Mouse (Mus musculus) brain, embryonic 14.5 days (tissue): Measurements from ENCODE around the gene Trim32. TPM values are rescaled to one million over a fixed set of nuclear protein-coding genes. Genes with fewer than 3 reads are reported as not detected.

Experiments used
- DNase-seq: peaks from one replicate; pipeline ENCODE4 v3.0.0-alpha.2; 2011; ENCODE audit warnings: low read depth
- CTCF ChIP-seq: fragments of 200-500 bp; IDR thresholded peaks from 2 replicates; pipeline ENCODE4 v1.5.1; 2012; ENCODE audit warnings: inconsistent platforms, mild to moderate bottlenecking, moderate library complexity, borderline replicate concordance; ENCODE audit not compliant: insufficient read depth, insufficient read length; ENCODE audit errors: extremely low read depth
- POLR2A ChIP-seq: fragments of 200-500 bp; IDR thresholded peaks from 2 replicates; pipeline ENCODE4 v1.6.1; 2012; ENCODE audit warnings: mild to moderate bottlenecking, inconsistent platforms, borderline replicate concordance; ENCODE audit not compliant: poor library complexity, insufficient read depth, insufficient read length, severe bottlenecking; ENCODE audit errors: extremely low read depth
- polyA plus RNA-seq: library from polyadenylated mRNA; depleted of rRNA; stranded (reverse); fragments of >200 nt; gene quantifications from 2 replicates; pipeline ENCODE4 v1.2.3, GENCODE M21; 2012; rRNA removed

The Trim32 gene
- polyA plus RNA-seq: 114 and 134 TPM in 2 replicates

DNA sequence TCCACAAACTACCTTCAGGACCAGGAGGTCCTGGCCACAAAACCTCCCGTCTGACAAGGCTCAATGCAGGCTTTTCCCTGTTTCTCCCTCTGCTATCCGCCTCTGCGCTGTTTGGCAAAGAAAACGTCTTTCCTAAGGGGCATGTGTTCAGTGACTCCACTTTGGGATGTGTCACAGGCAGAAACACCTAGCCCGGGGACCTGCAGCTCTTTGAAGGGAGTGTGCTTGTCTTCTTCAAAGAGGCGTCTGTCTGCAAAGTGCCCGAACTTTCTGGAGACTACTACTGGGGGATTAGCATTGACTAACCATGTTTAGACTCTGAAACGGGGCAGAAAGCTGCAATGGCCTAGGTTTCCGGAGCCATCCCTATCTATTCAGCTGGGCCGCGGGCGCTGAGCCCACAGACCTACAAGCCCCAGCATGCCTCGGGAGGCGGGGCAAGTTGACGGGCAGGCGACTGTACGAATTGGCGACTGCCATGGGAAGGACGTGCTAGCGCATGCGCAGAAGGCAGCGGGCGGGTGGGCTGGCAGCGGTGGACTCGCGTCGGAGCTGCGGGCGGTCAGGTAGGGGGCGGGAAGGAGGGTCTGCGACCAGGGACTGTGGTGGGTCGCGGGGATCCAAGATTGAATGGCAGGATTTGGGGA, at the start of gene Trim32:
Gene Trim32 (plus strand): TSS at position 483 of the 647 bp plus-strand sequence.
- peak; percentile 99 for DNase-seq
- TF ChIP-seq CTCF (no peak), POLR2A (peak; percentile 82)

GRCm38 (mm10) chr4:65565493-65565892, 39.3 kb upstream of the Trim32 start:
- no peak for DNase-seq

GRCm38 (mm10) chr4:65580254-65580653, 24.5 kb upstream of the Trim32 start:
- peak; percentile 29 for DNase-seq
- TF ChIP-seq CTCF (no peak), POLR2A (no peak)

More at GRCm38 (mm10) chr4:65565493-65565892, 39.3 kb upstream of the Trim32 start:
- TF ChIP-seq POLR2A (no peak), CTCF (no peak)

GRCm38 (mm10) chr4:65586947-65587346, 17.8 kb upstream of the Trim32 start:
- TF ChIP-seq POLR2A (no peak), CTCF (no peak)
- peak; percentile 78 for DNase-seq

DNA sequence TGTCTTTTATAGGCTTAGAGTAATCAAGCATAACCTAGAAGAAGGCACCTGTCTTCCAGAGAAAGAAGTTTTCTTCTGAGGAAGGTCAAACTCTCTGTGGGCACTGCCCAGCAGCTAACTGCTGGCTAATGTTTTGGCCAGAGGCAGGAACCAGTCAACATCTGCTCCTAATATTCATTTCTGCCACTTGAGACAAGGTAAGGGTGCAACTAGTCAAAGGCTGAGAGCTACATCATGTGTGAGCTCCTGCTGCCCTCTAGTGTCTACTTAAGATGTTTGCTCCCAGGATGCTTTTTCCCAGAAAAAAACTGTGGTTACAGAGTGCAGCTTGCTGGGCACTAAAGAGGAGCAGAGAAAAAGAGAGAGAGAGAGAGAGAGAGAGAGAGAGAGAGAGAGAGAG, 15.0 kb upstream of the Trim32 start:
- TF ChIP-seq POLR2A (no peak), CTCF (peak; percentile 78; the same call in 1 of the 2 replicates)
- DNase-seq: peak; percentile 90

GRCm38 (mm10) chr4:65594601-65595369, 10.0 kb upstream of the Trim32 start:
- TF ChIP-seq CTCF (no peak), POLR2A (no peak)
- no peak for DNase-seq

DNA sequence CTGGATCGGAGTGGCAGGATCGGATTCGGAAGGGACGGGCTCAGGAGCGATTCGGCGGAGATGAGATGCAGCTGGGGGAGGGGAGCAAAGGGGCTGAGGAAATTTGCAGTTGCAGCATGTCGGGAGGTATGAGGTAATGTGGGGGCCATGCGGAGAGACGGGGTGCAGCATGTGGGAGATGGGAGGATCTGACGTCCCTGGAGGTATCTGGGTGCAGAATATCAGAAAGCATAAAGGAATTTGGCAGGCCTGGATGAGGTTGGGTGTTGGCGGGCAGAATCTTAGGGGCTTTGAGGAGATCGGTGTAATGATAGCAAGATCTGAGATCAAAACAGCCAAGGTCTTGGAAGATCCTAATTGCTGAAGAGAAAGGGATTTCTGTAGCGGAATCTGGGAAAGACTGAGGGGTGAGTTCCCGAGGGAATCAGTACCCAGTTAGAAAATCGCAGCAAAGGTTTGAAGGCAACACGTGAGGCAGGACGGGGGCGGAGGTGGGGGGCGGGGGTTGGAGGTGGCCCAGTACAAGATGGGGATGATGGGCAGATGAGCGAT, 441 bp downstream of the Trim32 start:
- DNase-seq: no peak

DNA sequence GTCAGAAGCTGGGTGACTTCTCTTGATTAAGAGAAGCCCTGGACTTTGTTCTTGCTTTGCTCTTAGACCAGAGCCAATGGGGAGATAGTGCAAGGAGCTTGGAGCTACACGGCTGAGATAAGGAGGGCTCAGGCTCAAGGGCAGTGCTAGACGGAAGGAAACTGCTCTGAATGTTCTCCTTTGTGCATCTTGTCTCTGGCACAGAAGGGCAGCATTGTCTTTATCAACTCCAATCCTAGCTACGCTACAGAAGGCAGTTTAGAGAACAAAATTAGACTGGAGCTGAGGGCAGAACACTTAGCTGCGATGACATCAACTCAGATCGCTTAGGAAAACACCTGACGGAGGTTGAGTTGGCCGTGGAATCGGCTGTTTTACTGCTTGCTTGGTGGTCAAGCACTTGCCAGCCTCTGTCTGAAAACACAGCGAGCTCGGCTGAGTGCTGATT, 2.4 kb downstream of the Trim32 start:
- TF ChIP-seq CTCF (no peak), POLR2A (no peak)
- DNase-seq: no peak

More for the DNA sequence above, 441 bp downstream of the Trim32 start:
- TF ChIP-seq POLR2A: no peak
- TF ChIP-seq CTCF: no peak

DNA sequence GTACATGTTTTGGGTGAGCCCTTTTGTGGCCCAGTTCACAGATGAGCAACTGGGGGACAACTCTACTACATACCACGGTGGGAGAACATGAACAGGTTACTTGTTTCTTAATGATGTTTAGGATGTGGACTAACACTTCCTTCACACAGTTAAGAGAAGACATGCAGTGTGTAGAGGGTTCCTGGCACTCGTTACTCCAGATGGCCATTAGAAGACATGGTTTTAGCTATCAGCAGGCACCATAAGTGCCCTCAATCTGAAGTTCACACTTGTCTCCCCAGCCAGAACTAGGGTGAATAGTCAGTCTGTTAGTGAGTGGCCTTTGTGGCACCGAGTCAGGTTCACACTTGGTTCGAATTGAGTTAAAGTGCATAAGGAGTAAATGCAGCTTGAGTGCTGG, 3.3 kb downstream of the Trim32 start:
- TF ChIP-seq POLR2A: no peak
- TF ChIP-seq CTCF: no peak
- no peak for DNase-seq

GRCm38 (mm10) chr4:65610329-65610728, 5.5 kb downstream of the Trim32 start:
- peak; percentile 38 for DNase-seq
- TF ChIP-seq POLR2A: no peak

DNA sequence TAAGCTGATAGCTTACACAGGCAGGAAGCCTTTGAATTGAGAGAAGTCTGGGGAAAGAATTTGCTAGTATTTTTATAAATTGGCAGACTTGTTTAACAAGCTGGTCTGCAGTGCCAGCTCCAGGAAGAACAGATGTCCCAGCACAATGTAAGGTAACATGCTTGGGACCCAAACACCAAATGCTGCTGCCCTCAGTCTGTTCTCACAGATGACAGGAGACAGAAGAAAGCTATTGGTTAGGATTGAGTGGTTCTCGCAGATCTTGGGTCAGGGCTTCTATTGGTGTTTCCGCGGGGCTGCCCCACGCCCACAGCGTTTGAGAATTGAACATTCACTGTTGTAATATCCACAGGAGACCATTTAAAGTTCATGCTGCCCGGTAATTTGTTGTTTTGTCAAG, 6.1 kb downstream of the Trim32 start:
- no peak for TF ChIP-seq CTCF
- TF ChIP-seq POLR2A: no peak
- DNase-seq: peak; percentile 76
